21 mouse cellular contexts compared by ENCODE assay signal in genomic region chr17:3214852-3215251, GRCm38 (mm10).
DNase-seq lines count a peak whose midpoint lies in the region; ATAC-seq lines count a peak whose summit lies in the region.
"Had no signal": no experiment of that assay in that cellular context is flagged by ENCODE, and none has a peak within 500 bp of the region (broad histone marks: within the 10 kb centered on the region; RNA-seq: fewer than 3 reads in every experiment).

No protein-coding gene starts in this region.

- no peaks in the 10 kb centered on the region for H3K36me3 ChIP-seq in forebrain, embryonic 16.5 days (ENCODE audit: control insufficient read depth, insufficient read depth)
- peaks cover 70% of the 10 kb centered on the region for H3K36me3 ChIP-seq in forebrain, embryonic 10.5 days (replicated peaks)
- peaks cover 13% of the 10 kb centered on the region; the same call in 1 of the 2 replicates for H3K36me3 ChIP-seq in kidney, embryonic 16.5 days (ENCODE audit: insufficient read depth, low read length)
- peaks cover 6% of the 10 kb centered on the region for H3K36me3 ChIP-seq in midbrain, embryonic 16.5 days (ENCODE audit: control insufficient read depth, insufficient read depth, low read length)
- no peaks in the 10 kb centered on the region for H3K36me3 ChIP-seq in midbrain, embryonic 11.5 days (ENCODE audit: control insufficient read depth, insufficient read depth, low read length)
- H3K36me3 ChIP-seq: hindbrain, embryonic 15.5 days had no signal

- H3K4me3 ChIP-seq in forebrain, embryonic 16.5 days (replicated peaks; ENCODE audit: low read length), result no peak overlapping the region
- H3K4me3 ChIP-seq in forebrain, embryonic 10.5 days, result no peak overlapping the region
- H3K4me3 ChIP-seq in kidney, embryonic 16.5 days (ENCODE audit: low read length), result no peak overlapping the region
- no peak overlapping the region for H3K4me3 ChIP-seq in midbrain, embryonic 16.5 days (ENCODE audit: low read depth, low read length)
- H3K4me3 ChIP-seq in midbrain, embryonic 11.5 days (ENCODE audit: low read depth, low read length), result no peak overlapping the region
- H3K4me3 ChIP-seq: forebrain, embryonic 15.5 days; heart, embryonic 13.5 days; hindbrain, embryonic 12.5 days; hindbrain, embryonic 15.5 days had no signal

- H3K4me2 ChIP-seq in forebrain, embryonic 16.5 days (ENCODE audit: low read length), result no peak overlapping the region
- H3K4me2 ChIP-seq in kidney, embryonic 16.5 days (replicated peaks; ENCODE audit: low read depth, low read length), result no peak overlapping the region
- H3K4me2 ChIP-seq in midbrain, embryonic 16.5 days (ENCODE audit: low read length), result no peak overlapping the region
- no peak overlapping the region for H3K4me2 ChIP-seq in midbrain, embryonic 11.5 days
- H3K4me2 ChIP-seq: forebrain, embryonic 15.5 days; heart, embryonic 13.5 days; hindbrain, embryonic 12.5 days; hindbrain, embryonic 15.5 days had no signal

- no peaks in the 10 kb centered on the region for H3K27me3 ChIP-seq in forebrain, embryonic 16.5 days (replicated peaks; ENCODE audit: control insufficient read depth, insufficient read depth, low read length)
- no peaks in the 10 kb centered on the region for H3K27me3 ChIP-seq in forebrain, embryonic 10.5 days (ENCODE audit: poor library complexity, severe bottlenecking)
- no peaks in the 10 kb centered on the region for H3K27me3 ChIP-seq in kidney, embryonic 16.5 days (ENCODE audit: insufficient read depth, low read length)
- H3K27me3 ChIP-seq in midbrain, embryonic 16.5 days (ENCODE audit: control insufficient read depth, insufficient read depth, low read depth, low read length), result no peaks in the 10 kb centered on the region
- no peaks in the 10 kb centered on the region for H3K27me3 ChIP-seq in midbrain, embryonic 11.5 days (ENCODE audit: control insufficient read depth, insufficient read depth, low read length)
- H3K27me3 ChIP-seq: forebrain, embryonic 15.5 days; heart, embryonic 13.5 days; hindbrain, embryonic 12.5 days; hindbrain, embryonic 15.5 days; Patski had no signal

- no peak overlapping the region for H3K27ac ChIP-seq in forebrain, embryonic 16.5 days (ENCODE audit: low read length)
- H3K27ac ChIP-seq in forebrain, embryonic 10.5 days, result no peak overlapping the region
- H3K27ac ChIP-seq in kidney, embryonic 16.5 days (ENCODE audit: low read length), result no peak overlapping the region
- H3K27ac ChIP-seq in midbrain, embryonic 16.5 days (ENCODE audit: low read length), result no peak overlapping the region
- H3K27ac ChIP-seq in midbrain, embryonic 11.5 days (ENCODE audit: low read depth, low read length), result no peak overlapping the region
- H3K27ac ChIP-seq: forebrain, embryonic 15.5 days; heart, embryonic 13.5 days; hindbrain, embryonic 12.5 days; hindbrain, embryonic 15.5 days had no signal

- H3K9ac ChIP-seq in forebrain, embryonic 16.5 days (replicated peaks; ENCODE audit: low read depth, low read length), result no peak overlapping the region
- H3K9ac ChIP-seq in kidney, embryonic 16.5 days (replicated peaks; ENCODE audit: low read length), result no peak overlapping the region
- no peak overlapping the region for H3K9ac ChIP-seq in midbrain, embryonic 16.5 days (ENCODE audit: low read depth, low read length)
- H3K9ac ChIP-seq in midbrain, embryonic 11.5 days (ENCODE audit: low read length), result no peak overlapping the region
- H3K9ac ChIP-seq: forebrain, embryonic 15.5 days; heart, embryonic 13.5 days; hindbrain, embryonic 12.5 days; hindbrain, embryonic 15.5 days had no signal

- 0 out of 2 replicates have a peak, but pooled peaks have one; percentile 10 for ATAC-seq in forebrain, embryonic 16.5 days
- peak; percentile 50; the same call in 1 of the 2 replicates for ATAC-seq in kidney, embryonic 16.5 days (ENCODE audit: low FRiP score, low TSS enrichment)
- 0 out of 2 replicates have a peak, but pooled peaks have one; percentile 41 for ATAC-seq in midbrain, embryonic 16.5 days
- ATAC-seq in midbrain, embryonic 11.5 days (ENCODE audit: low FRiP score), result no peak
- ATAC-seq: activated CD4-positive, CD25-positive, alpha-beta regulatory T cell, adult 4 months; forebrain, embryonic 15.5 days; Patski had no signal

- DNase-seq in forebrain, embryonic 10.5 days (ENCODE audit: extremely low spot score, low spot score), result no peak
- DNase-seq in kidney, postnatal 4 days, result no peak
- DNase-seq in midbrain, embryonic 11.5 days (ENCODE audit: low spot score, missing footprints), result no peak
- no peak for DNase-seq in left cerebral cortex, adult 11 months (ENCODE audit: low spot score)
- DNase-seq: adrenal gland, adult 8-10 months; adrenal gland, postnatal 25 days; cerebellum, adult 11-12 months; cerebellum, adult 8-10 months; cerebellum, postnatal 14 days; gastrocnemius, postnatal 10 days; gastrocnemius, postnatal 36 days had no signal

- H3K9me3 ChIP-seq in forebrain, embryonic 16.5 days (ENCODE audit: control insufficient read depth, low read length), result no peaks in the 10 kb centered on the region
- H3K9me3 ChIP-seq in forebrain, embryonic 10.5 days, result no peaks in the 10 kb centered on the region
- H3K9me3 ChIP-seq in kidney, embryonic 16.5 days (ENCODE audit: low read length), result no peaks in the 10 kb centered on the region
- no peaks in the 10 kb centered on the region for H3K9me3 ChIP-seq in midbrain, embryonic 16.5 days (replicated peaks; ENCODE audit: control insufficient read depth, low read length, poor library complexity, severe bottlenecking)
- H3K9me3 ChIP-seq in midbrain, embryonic 11.5 days (ENCODE audit: control insufficient read depth, low read length), result no peaks in the 10 kb centered on the region
- H3K9me3 ChIP-seq: forebrain, embryonic 15.5 days; G1E; heart, embryonic 13.5 days; hindbrain, embryonic 12.5 days; hindbrain, embryonic 15.5 days had no signal

- WGBS in forebrain, embryonic 16.5 days, result 92% methylated on average over 2 of the region's 2 CpGs
- WGBS in forebrain, embryonic 10.5 days, result 95% methylated on average over 2 of the region's 2 CpGs
- 95% methylated on average over 2 of the region's 2 CpGs for WGBS in kidney, embryonic 16.5 days
- WGBS in midbrain, embryonic 16.5 days, result 93% methylated on average over 2 of the region's 2 CpGs
- 98% methylated on average over 2 of the region's 2 CpGs for WGBS in midbrain, embryonic 11.5 days

- H3K4me1 ChIP-seq in forebrain, embryonic 16.5 days (replicated peaks; ENCODE audit: control insufficient read depth, insufficient read depth, low read length), result no peaks in the 10 kb centered on the region; the same call in 1 of the 2 replicates
- H3K4me1 ChIP-seq in forebrain, embryonic 10.5 days, result no peaks in the 10 kb centered on the region
- H3K4me1 ChIP-seq in kidney, embryonic 16.5 days (ENCODE audit: insufficient read depth, low read length), result peaks cover 14% of the 10 kb centered on the region
- no peaks in the 10 kb centered on the region; the same call in 1 of the 2 replicates for H3K4me1 ChIP-seq in midbrain, embryonic 16.5 days (ENCODE audit: control insufficient read depth, insufficient read depth, low read length)
- no peaks in the 10 kb centered on the region for H3K4me1 ChIP-seq in midbrain, embryonic 11.5 days (ENCODE audit: control insufficient read depth, insufficient read depth, low read length)
- H3K4me1 ChIP-seq: hindbrain, embryonic 12.5 days had no signal
